Mouse (Mus musculus) kidney, adult 18-20 months (tissue): ENCODE measurements around the gene Lactbl1.
A peak's percentile ranks its signal among the peaks of the same experiment; 100 is the strongest.

Experiments
- DNase-seq: peaks from one replicate; pipeline ENCODE4 v3.0.0; 2021

Gene Lactbl1

GRCm38 (mm10) chr4:136622388-136622787 lies at the start of gene Lactbl1:
TSS of gene Lactbl1 (plus strand) at chr4:136622621.
- DNase-seq = no peak

- DNase-seq = no peak
Observed at GRCm38 (mm10) chr4:136581885-136582284, 40.5 kb upstream of the Lactbl1 start.

GRCm38 (mm10) chr4:136587221-136587827 lies 35.1 kb upstream of the Lactbl1 start:
- DNase-seq = no peak

- no peak for DNase-seq
Observed at GRCm38 (mm10) chr4:136588003-136588402, 34.4 kb upstream of the Lactbl1 start.

GRCm38 (mm10) chr4:136592111-136592510 lies 30.3 kb upstream of the Lactbl1 start:
- DNase-seq = no peak

- DNase-seq = no peak
Observed at GRCm38 (mm10) chr4:136594006-136594405, 28.4 kb upstream of the Lactbl1 start.

GRCm38 (mm10) chr4:136595221-136595620 lies 27.2 kb upstream of the Lactbl1 start:
- DNase-seq = no peak

GRCm38 (mm10) chr4:136598268-136598876 lies 24.0 kb upstream of the Lactbl1 start:
- DNase-seq = no peak

- DNase-seq = no peak
Observed at GRCm38 (mm10) chr4:136599869-136600268, 22.6 kb upstream of the Lactbl1 start.

- DNase-seq = no peak
Observed at GRCm38 (mm10) chr4:136600536-136600935, 21.9 kb upstream of the Lactbl1 start.

- DNase-seq = peak; percentile 47
Observed at GRCm38 (mm10) chr4:136601476-136601875, 20.9 kb upstream of the Lactbl1 start.

GRCm38 (mm10) chr4:136602018-136602554 lies 20.3 kb upstream of the Lactbl1 start:
- no peak for DNase-seq

GRCm38 (mm10) chr4:136602568-136602967 lies 19.9 kb upstream of the Lactbl1 start, which contains the start of gene Kdm1a:
TSS of gene Kdm1a (minus strand) at chr4:136602723.
- DNase-seq = peak; percentile 95

- DNase-seq = no peak
Observed at GRCm38 (mm10) chr4:136605756-136606485, 16.5 kb upstream of the Lactbl1 start.

GRCm38 (mm10) chr4:136610387-136610856 lies 12.0 kb upstream of the Lactbl1 start, which contains the start of gene Tex46:
TSS of gene Tex46 (plus strand) at chr4:136610437.
- DNase-seq = no peak

GRCm38 (mm10) chr4:136613657-136614056 lies 8.8 kb upstream of the Lactbl1 start:
- DNase-seq = no peak

GRCm38 (mm10) chr4:136621336-136621735 lies 1.1 kb upstream of the Lactbl1 start:
- peak; percentile 6 for DNase-seq

- DNase-seq = no peak
Observed at GRCm38 (mm10) chr4:136621956-136622355, 465 bp upstream of the Lactbl1 start.

- no peak for DNase-seq
Observed at GRCm38 (mm10) chr4:136626590-136626989, 4.2 kb downstream of the Lactbl1 start.

- peak; percentile 18 for DNase-seq
Observed at GRCm38 (mm10) chr4:136631237-136631994, 9.0 kb downstream of the Lactbl1 start.

- no peak for DNase-seq
Observed at GRCm38 (mm10) chr4:136635995-136636394, 13.6 kb downstream of the Lactbl1 start.

GRCm38 (mm10) chr4:136636511-136636910 lies 14.1 kb downstream of the Lactbl1 start:
- DNase-seq = no peak
